Mouse (Mus musculus): ENCODE results near the gene Wdr31.

DNA sequence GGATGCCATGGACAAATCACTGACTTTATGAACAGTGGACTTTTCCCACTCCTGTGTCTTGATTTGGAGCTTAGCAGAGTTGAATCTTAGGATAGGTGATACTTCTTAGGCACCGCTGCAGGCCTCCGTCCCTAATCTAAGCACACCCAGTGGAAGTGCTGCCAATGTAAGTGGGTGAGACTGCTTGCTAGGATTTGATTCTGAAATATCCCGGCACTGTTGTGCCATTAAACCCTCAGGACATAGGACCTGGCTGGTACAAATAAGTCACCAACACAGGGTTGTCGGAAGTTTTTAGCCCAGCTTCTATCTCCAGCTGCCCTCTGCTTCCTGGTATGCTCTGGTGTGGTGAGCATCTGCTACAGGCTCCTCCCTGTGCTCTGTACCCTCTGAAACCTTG, 44.8 kb downstream of the Wdr31 start:
- no peak for TF ChIP-seq CTCF (IDR thresholded peaks at IDR 0.05; ENCODE audit: extremely low read depth, insufficient read depth, insufficient read length, insufficient replicate concordance)
- no peak for TF ChIP-seq POLR2A (IDR thresholded peaks at IDR 0.05; ENCODE audit: low read depth, low read length)

All from spleen, adult 2 months (tissue).